Mouse (Mus musculus) liver, embryonic 13.5 days (tissue): Measurements from ENCODE around the gene Gas7. TPM values are rescaled to one million over a fixed set of nuclear protein-coding genes. Genes with fewer than 3 reads are reported as not detected.

ENCODE experiments used
- ATAC-seq: fragments of 200-750 bp; cut with Nextera tagmentation; 2 replicates; pipeline ENCODE4 v1.8.0; 2017; ENCODE audit warnings: low read depth, mild to moderate bottlenecking, moderate number of reproducible peaks, moderate library complexity
- DNase-seq: peaks from one replicate; pipeline ENCODE4 v3.0.0; 2022
- H3K27ac ChIP-seq: fragments of 300-500 bp; sonication (generic); 2 replicates; pipeline ENCODE4 v1.5.1; 2015; ENCODE audit warnings: moderate library complexity, mild to moderate bottlenecking, inconsistent platforms
- H3K27me3 ChIP-seq: fragments of 300-500 bp; sonication (generic); 2 replicates; pipeline ENCODE4 v1.6.1; 2015; ENCODE audit warnings: mild to moderate bottlenecking, inconsistent platforms
- H3K36me3 ChIP-seq: fragments of 300-500 bp; sonication (generic); 2 replicates; pipeline ENCODE4 v1.6.1; 2015; ENCODE audit warnings: mild to moderate bottlenecking, inconsistent platforms
- H3K4me1 ChIP-seq: fragments of 300-500 bp; sonication (generic); replicated peaks from 2 replicates; pipeline ENCODE4 v1.6.1; 2015; ENCODE audit warnings: inconsistent platforms
- H3K4me2 ChIP-seq: fragments of 300-500 bp; sonication (generic); 2 replicates; pipeline ENCODE4 v1.6.1; 2015; ENCODE audit warnings: inconsistent platforms, mild to moderate bottlenecking, moderate library complexity
- H3K4me3 ChIP-seq: fragments of 300-500 bp; sonication (generic); replicated peaks from 2 replicates; pipeline ENCODE4 v1.5.1; 2015; ENCODE audit warnings: mild to moderate bottlenecking, inconsistent platforms
- H3K9ac ChIP-seq: fragments of 300-500 bp; sonication (generic); 2 replicates; pipeline ENCODE4 v1.6.1; 2015; ENCODE audit warnings: mild to moderate bottlenecking, inconsistent platforms
- H3K9me3 ChIP-seq: fragments of 300-500 bp; sonication (generic); replicated peaks from 2 replicates; pipeline ENCODE4 v1.6.1; 2016; ENCODE audit warnings: inconsistent platforms
- WGBS: fragments of 180-500 bp; shearing (Covaris S2); methylation state at CpG from one replicate; pipeline ENCODE4 v1.1.7; 2015; ENCODE audit not compliant: insufficient replicate concordance; 5-methylcytosine and 5-hydroxymethylcytosine counted together
- polyA plus RNA-seq: library from polyadenylated mRNA; unstranded; fragments of >200 nt; fragmentation: Nextera tagmentation; extraction: Ambion mirVana; gene quantifications from 2 replicates; pipeline ENCODE4 v1.2.1, GENCODE M21; 2015

Gene Gas7
- polyA plus RNA-seq, 1 experiment from 2014 or later, result 1.5 TPM

DNA sequence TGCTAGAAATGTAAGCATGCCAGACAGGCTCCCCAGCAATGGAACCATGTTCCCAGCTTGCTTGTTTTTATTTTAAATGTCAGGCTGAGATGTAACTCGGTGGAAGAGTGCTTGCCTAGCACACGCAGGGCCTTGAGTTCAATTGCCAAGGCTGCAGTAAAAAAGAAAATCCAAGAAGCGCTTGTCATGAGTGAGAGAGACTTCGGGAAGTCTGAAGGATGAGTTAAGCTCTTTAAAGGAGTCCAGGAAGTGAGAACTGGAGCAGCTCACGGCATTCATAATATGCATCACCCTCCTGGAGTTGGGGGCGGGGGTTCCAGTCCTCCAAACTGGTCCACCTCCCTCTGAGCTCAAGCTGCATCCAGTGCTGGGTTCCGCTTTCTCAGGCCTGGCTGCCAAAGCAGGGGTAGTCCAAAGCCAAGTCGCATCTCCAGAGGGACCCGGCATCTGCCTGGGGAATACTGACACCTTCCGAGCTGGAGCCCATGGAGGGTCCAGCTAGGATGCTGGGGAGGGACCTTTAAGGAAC, 34.5 kb downstream of the Gas7 start:
- Histone ChIP-seq H3K4me2 (no peak overlapping the region), H3K4me3 (no peak overlapping the region), H3K9me3 (no peaks in the 10 kb centered on the region), H3K36me3 (no peaks in the 10 kb centered on the region), H3K4me1 (no peaks in the 10 kb centered on the region), H3K9ac (no peak overlapping the region), H3K27me3 (no peaks in the 10 kb centered on the region), H3K27ac (no peak overlapping the region)
- ATAC-seq (no peak), DNase-seq (no peak)
- 62% methylated on average over 10 of the region's 10 CpGs for WGBS

GRCm38 (mm10) chr11:67496796-67497195, 41.6 kb downstream of the Gas7 start:
- WGBS, result 27% methylated on average over 1 of the region's 1 CpGs
- no peak for ATAC-seq
- no peaks in the 10 kb centered on the region for H3K4me1 ChIP-seq
- H3K9me3 ChIP-seq, result no peaks in the 10 kb centered on the region
- no peak overlapping the region for H3K4me2 ChIP-seq
- no peak overlapping the region for H3K9ac ChIP-seq
- H3K27me3 ChIP-seq, result no peaks in the 10 kb centered on the region
- no peak overlapping the region for H3K27ac ChIP-seq
- no peak overlapping the region for H3K4me3 ChIP-seq
- H3K36me3 ChIP-seq, result no peaks in the 10 kb centered on the region
- DNase-seq, result no peak

DNA sequence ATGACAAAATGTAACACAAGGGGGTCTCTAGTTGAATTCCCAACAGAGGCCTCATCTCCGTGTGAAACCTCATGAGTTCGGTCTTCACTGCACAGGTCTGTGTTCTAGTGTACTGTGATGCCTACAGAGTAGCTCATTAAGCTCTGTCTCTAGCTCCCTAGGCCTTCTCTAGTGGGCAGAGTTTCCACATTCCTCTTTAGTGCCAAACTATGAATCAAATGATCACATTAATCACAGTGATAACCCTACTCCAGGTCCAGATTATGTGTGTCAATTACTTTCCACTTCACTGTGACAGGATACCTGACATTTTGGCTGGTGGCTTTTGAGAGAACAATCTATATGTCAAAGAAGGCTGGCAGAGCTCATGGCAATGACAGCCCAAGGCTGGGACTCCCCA, 44.9 kb downstream of the Gas7 start:
- H3K36me3 ChIP-seq, result no peaks in the 10 kb centered on the region
- 75% methylated on average over 2 of the region's 2 CpGs for WGBS
- no peak for ATAC-seq
- H3K27ac ChIP-seq, result no peak overlapping the region
- H3K4me1 ChIP-seq, result no peaks in the 10 kb centered on the region
- no peaks in the 10 kb centered on the region for H3K9me3 ChIP-seq
- DNase-seq, result no peak
- no peaks in the 10 kb centered on the region for H3K27me3 ChIP-seq
- no peak overlapping the region for H3K4me2 ChIP-seq
- no peak overlapping the region for H3K4me3 ChIP-seq
- no peak overlapping the region for H3K9ac ChIP-seq

- no peak for ATAC-seq
- no peak for DNase-seq
- H3K9ac ChIP-seq, result no peak overlapping the region
- H3K9me3 ChIP-seq, result no peaks in the 10 kb centered on the region
- no peaks in the 10 kb centered on the region for H3K27me3 ChIP-seq
- H3K4me2 ChIP-seq, result no peak overlapping the region
- no peaks in the 10 kb centered on the region for H3K36me3 ChIP-seq
- H3K4me1 ChIP-seq, result no peaks in the 10 kb centered on the region
- 56% methylated on average over 7 of the region's 7 CpGs for WGBS
- H3K27ac ChIP-seq, result no peak overlapping the region
- H3K4me3 ChIP-seq, result no peak overlapping the region
Measured at GRCm38 (mm10) chr11:67501468-67502244, 46.4 kb downstream of the Gas7 start.

- Histone ChIP-seq H3K4me1 (no peaks in the 10 kb centered on the region), H3K27me3 (no peaks in the 10 kb centered on the region), H3K36me3 (no peaks in the 10 kb centered on the region), H3K9me3 (no peaks in the 10 kb centered on the region), H3K27ac (no peak overlapping the region), H3K4me3 (no peak overlapping the region), H3K4me2 (no peak overlapping the region), H3K9ac (no peak overlapping the region)
- WGBS, result 44% methylated on average over 1 of the region's 1 CpGs
- ATAC-seq (no peak), DNase-seq (no peak)
Measured at GRCm38 (mm10) chr11:67509219-67509876, 54.1 kb downstream of the Gas7 start.

- no peak overlapping the region for H3K27ac ChIP-seq
- no peak overlapping the region for H3K9ac ChIP-seq
- no peak for DNase-seq
Measured at GRCm38 (mm10) chr11:67510831-67511230, 55.6 kb downstream of the Gas7 start.

DNA sequence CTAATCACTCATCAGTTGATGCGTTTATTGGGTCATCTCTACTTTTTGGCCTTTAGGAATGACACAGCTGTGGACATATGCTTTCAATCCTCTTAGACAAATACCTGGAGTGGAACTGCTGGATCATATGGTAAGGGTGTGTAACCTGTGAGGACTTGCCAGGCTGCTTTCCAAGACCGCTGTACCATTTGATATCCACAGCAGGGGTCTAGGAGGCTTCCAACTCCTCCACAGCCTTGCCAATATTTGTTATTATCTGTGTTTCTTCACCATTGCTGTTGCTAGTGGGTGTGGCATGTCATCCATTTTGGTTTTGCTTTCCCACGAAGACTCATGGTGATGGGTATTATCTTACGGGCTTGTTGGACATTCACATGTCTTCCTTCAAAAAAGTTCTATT, 57.8 kb downstream of the Gas7 start:
- ATAC-seq, result no peak
- H3K9me3 ChIP-seq, result no peaks in the 10 kb centered on the region
- no peak overlapping the region for H3K9ac ChIP-seq
- H3K36me3 ChIP-seq, result no peaks in the 10 kb centered on the region
- 71% methylated on average over 4 of the region's 4 CpGs for WGBS
- no peak overlapping the region for H3K27ac ChIP-seq
- peaks cover 10% of the 10 kb centered on the region for H3K4me1 ChIP-seq
- no peak for DNase-seq
- no peak overlapping the region for H3K4me3 ChIP-seq
- H3K4me2 ChIP-seq, result no peak overlapping the region
- H3K27me3 ChIP-seq, result no peaks in the 10 kb centered on the region

More at GRCm38 (mm10) chr11:67510831-67511230, 55.6 kb downstream of the Gas7 start:
- Histone ChIP-seq H3K9me3 (no peaks in the 10 kb centered on the region), H3K4me1 (peaks cover 7% of the 10 kb centered on the region), H3K4me3 (no peak overlapping the region), H3K27me3 (no peaks in the 10 kb centered on the region), H3K36me3 (no peaks in the 10 kb centered on the region), H3K4me2 (no peak overlapping the region)
- ATAC-seq, result no peak
- 63% methylated on average over 4 of the region's 4 CpGs for WGBS

DNA sequence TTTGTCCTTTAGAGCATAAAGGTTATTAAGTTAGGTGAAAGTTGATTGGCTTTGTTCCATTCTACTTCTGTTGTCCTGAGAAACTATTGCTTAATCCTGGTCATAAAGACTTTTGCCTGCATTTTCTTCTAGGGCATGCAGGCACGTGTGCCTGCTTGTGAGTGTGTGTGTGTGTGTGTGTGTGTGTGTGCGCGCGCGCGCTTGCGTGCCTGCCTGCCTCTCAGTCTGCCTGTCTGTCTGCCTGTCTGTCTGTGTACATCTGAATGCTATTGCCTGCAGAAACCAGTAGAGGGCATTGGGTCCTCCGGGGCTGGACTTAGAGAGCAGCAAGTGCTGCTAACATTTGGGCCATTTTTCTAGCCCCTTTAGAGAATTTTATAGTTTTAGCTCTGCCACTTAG, 59.2 kb downstream of the Gas7 start:
- no peak for ATAC-seq
- Histone ChIP-seq H3K9me3 (no peaks in the 10 kb centered on the region), H3K27me3 (no peaks in the 10 kb centered on the region), H3K4me1 (peaks cover 10% of the 10 kb centered on the region), H3K4me3 (no peak overlapping the region), H3K4me2 (no peak overlapping the region), H3K36me3 (no peaks in the 10 kb centered on the region), H3K9ac (no peak overlapping the region), H3K27ac (no peak overlapping the region)
- WGBS, result 78% methylated on average over 8 of the region's 8 CpGs
- no peak for DNase-seq

GRCm38 (mm10) chr11:67515020-67515911, 60.0 kb downstream of the Gas7 start:
- Histone ChIP-seq H3K27me3 (no peaks in the 10 kb centered on the region), H3K4me3 (no peak overlapping the region), H3K36me3 (no peaks in the 10 kb centered on the region), H3K9me3 (no peaks in the 10 kb centered on the region), H3K4me1 (peaks cover 10% of the 10 kb centered on the region), H3K9ac (no peak overlapping the region), H3K4me2 (no peak overlapping the region), H3K27ac (no peak overlapping the region)
- DNase-seq, result no peak
- no peak; the same call in 1 of the 2 replicates for ATAC-seq
- WGBS, result 50% methylated on average over 5 of the region's 5 CpGs

GRCm38 (mm10) chr11:67515912-67516305, 60.7 kb downstream of the Gas7 start:
- H3K9ac ChIP-seq, result no peak overlapping the region
- no peaks in the 10 kb centered on the region for H3K27me3 ChIP-seq
- no peaks in the 10 kb centered on the region for H3K9me3 ChIP-seq
- no peaks in the 10 kb centered on the region for H3K36me3 ChIP-seq
- peaks cover 10% of the 10 kb centered on the region for H3K4me1 ChIP-seq
- no peak overlapping the region for H3K4me3 ChIP-seq
- DNase-seq, result no peak
- no peak overlapping the region for H3K4me2 ChIP-seq
- no peak overlapping the region for H3K27ac ChIP-seq
- ATAC-seq, result no peak
- 58% methylated on average over 3 of the region's 3 CpGs for WGBS

GRCm38 (mm10) chr11:67517748-67518147, 62.5 kb downstream of the Gas7 start:
- H3K4me3 ChIP-seq, result no peak overlapping the region
- no peak overlapping the region for H3K4me2 ChIP-seq
- DNase-seq (no peak), ATAC-seq (no peak)
- H3K4me1 ChIP-seq, result peaks cover 10% of the 10 kb centered on the region
- H3K36me3 ChIP-seq, result no peaks in the 10 kb centered on the region
- no peaks in the 10 kb centered on the region for H3K27me3 ChIP-seq
- no peak overlapping the region for H3K27ac ChIP-seq
- H3K9me3 ChIP-seq, result no peaks in the 10 kb centered on the region
- H3K9ac ChIP-seq, result no peak overlapping the region
- 35% methylated on average over 2 of the region's 2 CpGs for WGBS
